Comparison of ENCODE assay signal across 7 mouse cellular contexts in the genomic region with DNA sequence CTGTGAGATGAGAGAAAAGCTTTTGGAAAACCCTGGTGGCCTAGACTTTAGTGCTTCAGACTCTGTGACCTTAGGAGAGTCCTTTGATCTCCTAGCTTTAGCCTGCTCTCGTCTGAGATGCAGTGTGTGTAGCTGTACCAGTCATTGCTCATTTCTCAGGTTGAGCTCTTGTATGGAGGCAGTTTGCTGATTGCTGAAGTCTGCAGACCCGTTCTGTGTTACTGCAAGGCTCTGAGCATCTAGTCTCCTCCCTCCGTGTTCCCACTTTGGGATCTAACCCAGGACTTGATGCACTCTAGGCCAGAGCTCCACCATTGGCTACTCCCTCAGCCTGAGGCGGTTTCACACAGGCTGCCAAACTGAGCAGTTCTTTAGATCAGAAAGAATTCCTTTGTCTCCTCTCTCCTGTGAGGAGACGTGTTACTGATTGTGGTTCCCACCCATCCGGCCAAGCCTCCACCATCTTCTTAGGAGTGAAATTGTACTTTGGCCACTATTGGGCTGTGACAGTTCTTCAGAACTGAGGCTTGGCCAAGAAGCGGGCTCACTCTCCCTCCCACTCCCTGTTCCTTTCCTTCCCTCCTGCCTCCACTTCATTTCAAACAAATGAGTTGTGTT.
DNase-seq lines count a peak whose midpoint lies in the region; ATAC-seq and TF ChIP-seq lines count a peak whose summit lies in the region.

No protein-coding gene starts in this region.

- H3K27ac ChIP-seq in forebrain, embryonic 12.5 days: 0 out of 2 replicates have a peak overlapping the region, but pooled peaks have one; percentile 2
- no peak overlapping the region for H3K27ac ChIP-seq in intestine, postnatal 0 days (ENCODE audit: low read depth, low read length)

- no peak for ATAC-seq in forebrain, embryonic 12.5 days (ENCODE audit: low FRiP score)
- ATAC-seq in intestine, postnatal 0 days: no peak

- DNase-seq in urinary bladder, postnatal 14 days (ENCODE audit: low spot score): peak; percentile 29
- no peak for DNase-seq in urinary bladder, postnatal 36 days (ENCODE audit: low spot score in 2 of 2)
- peak; percentile 43 to 61 for DNase-seq in kidney, postnatal 4 days
- DNase-seq in cerebellum, adult 11-12 months: no peak
- DNase-seq in frontal cortex, adult 2 months (ENCODE audit: extremely low spot score in 1 of 2, low spot score in 1 of 2): no peak

- peaks cover 58% of the 10 kb centered on the region for H3K27me3 ChIP-seq in forebrain, embryonic 12.5 days
- no peaks in the 10 kb centered on the region for H3K27me3 ChIP-seq in intestine, postnatal 0 days (replicated peaks; ENCODE audit: control insufficient read depth, insufficient read depth, low read length)

- no peak for TF ChIP-seq CTCF in intestine, postnatal 0 days (IDR thresholded peaks at IDR 0.05; ENCODE audit: low read depth)

- 6% methylated on average over 7 of the region's 7 CpGs for WGBS in forebrain, embryonic 12.5 days
- WGBS in intestine, postnatal 0 days: 48% methylated on average over 7 of the region's 7 CpGs

- H3K4me1 ChIP-seq in forebrain, embryonic 12.5 days: peaks cover 19% of the 10 kb centered on the region
- no peaks in the 10 kb centered on the region for H3K4me1 ChIP-seq in intestine, postnatal 0 days (replicated peaks; ENCODE audit: control insufficient read depth, insufficient read depth, low read length)

- H3K36me3 ChIP-seq in forebrain, embryonic 12.5 days (replicated peaks): no peaks in the 10 kb centered on the region
- no peaks in the 10 kb centered on the region for H3K36me3 ChIP-seq in intestine, postnatal 0 days (ENCODE audit: control insufficient read depth, insufficient read depth)

- 0 out of 2 replicates have a peak overlapping the region, but pooled peaks have one; percentile 6 for H3K4me2 ChIP-seq in forebrain, embryonic 12.5 days
- no peak overlapping the region for H3K4me2 ChIP-seq in intestine, postnatal 0 days (replicated peaks; ENCODE audit: low read depth)

- no peaks in the 10 kb centered on the region for H3K9me3 ChIP-seq in forebrain, embryonic 12.5 days
- H3K9me3 ChIP-seq in intestine, postnatal 0 days (ENCODE audit: control insufficient read depth): no peaks in the 10 kb centered on the region

- H3K9ac ChIP-seq in forebrain, embryonic 12.5 days: no peak overlapping the region
- H3K9ac ChIP-seq in intestine, postnatal 0 days (ENCODE audit: low read depth, low read length): no peak overlapping the region

- H3K4me3 ChIP-seq in forebrain, embryonic 12.5 days (replicated peaks): no peak overlapping the region
- H3K4me3 ChIP-seq in intestine, postnatal 0 days (ENCODE audit: low read depth, low read length): no peak overlapping the region

Comparison
In these comparisons a context has a peak if more than half of its experiments do, and no peak if none do; other contexts are left out.
1. DNase-seq: peak in urinary bladder, postnatal 14 days (single experiment) and kidney, postnatal 4 days (2 of 2); none in urinary bladder, postnatal 36 days (0 of 2), cerebellum, adult 11-12 months (single experiment) and frontal cortex, adult 2 months (0 of 2).